Mouse (Mus musculus): ENCODE measurements around the gene C7.

DNA sequence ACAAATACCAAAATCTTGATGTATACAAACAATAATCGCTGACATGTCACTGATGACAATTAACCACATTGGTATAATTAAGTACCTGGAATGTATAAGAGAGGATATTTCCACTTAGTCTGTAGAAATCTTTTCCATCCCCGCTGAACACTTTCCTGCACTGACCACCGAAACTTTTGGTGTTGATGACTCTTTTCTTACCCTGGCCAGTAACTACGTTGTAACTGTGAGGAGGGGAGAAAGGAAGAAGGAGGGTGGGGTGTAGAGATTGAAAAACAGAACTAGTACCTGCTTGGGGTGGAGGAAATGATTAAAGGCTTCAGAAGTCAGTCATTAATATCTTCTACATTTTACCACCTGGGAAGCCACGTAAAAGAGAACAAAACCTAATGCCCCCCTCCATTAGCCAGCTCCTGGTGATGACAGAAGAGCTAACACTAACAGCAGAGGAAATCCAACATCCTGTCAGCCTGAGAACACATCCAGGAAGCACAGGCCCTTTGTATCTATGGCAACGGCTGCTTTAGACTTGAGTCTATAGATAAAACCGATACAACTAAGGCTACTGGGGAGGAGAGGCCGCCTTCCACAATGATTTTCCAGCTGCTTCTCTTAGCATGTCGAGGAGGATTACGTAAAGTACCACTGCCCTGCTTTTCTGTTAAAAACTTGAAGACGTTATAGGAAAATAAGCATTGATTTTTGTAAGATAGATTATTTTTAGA lies 17.8 kb downstream of the C7 start:
- no peak for TF ChIP-seq EP300 (optimal IDR thresholded peaks at IDR 0.05)
- no peak for TF ChIP-seq CTCF (IDR thresholded peaks at IDR 0.05; ENCODE audit: low read depth)

Measured in stomach, postnatal 0 days (tissue).